10 mouse cellular contexts compared by ENCODE assay signal in genomic region chr10:43739718-43740117, GRCm38 (mm10).
DNase-seq lines count a peak whose midpoint lies in the region; ATAC-seq and TF ChIP-seq lines count a peak whose summit lies in the region.
"Had no signal": no experiment of that assay in that cellular context is flagged by ENCODE, and none has a peak within 500 bp of the region (broad histone marks: within the 10 kb centered on the region; RNA-seq: fewer than 3 reads in every experiment).

No protein-coding gene starts in this region.

- no peaks in the 10 kb centered on the region for H3K27me3 ChIP-seq in hindbrain, embryonic 10.5 days (ENCODE audit: insufficient read depth, poor library complexity, severe bottlenecking)
- no peaks in the 10 kb centered on the region for H3K27me3 ChIP-seq in hindbrain, embryonic 11.5 days (ENCODE audit: control insufficient read depth, insufficient read depth, low read length)
- no peaks in the 10 kb centered on the region for H3K27me3 ChIP-seq in embryonic facial prominence, embryonic 12.5 days
- H3K27me3 ChIP-seq in hindbrain, embryonic 16.5 days (replicated peaks; ENCODE audit: control insufficient read depth, insufficient read depth, low read length), result no peaks in the 10 kb centered on the region
- no peaks in the 10 kb centered on the region for H3K27me3 ChIP-seq in midbrain, postnatal 0 days (ENCODE audit: insufficient read depth, low read length)

- no peak overlapping the region for H3K4me2 ChIP-seq in hindbrain, embryonic 11.5 days (replicated peaks; ENCODE audit: low read depth, low read length)
- no peak overlapping the region for H3K4me2 ChIP-seq in embryonic facial prominence, embryonic 12.5 days (replicated peaks)
- H3K4me2 ChIP-seq in hindbrain, embryonic 16.5 days (ENCODE audit: low read length), result peak overlapping the region; percentile 33; the same call in 1 of the 2 replicates
- H3K4me2 ChIP-seq in midbrain, postnatal 0 days (ENCODE audit: low read depth, low read length, poor library complexity, severe bottlenecking), result no peak overlapping the region

- DNase-seq in hindbrain, embryonic 10.5 days (ENCODE audit: low spot score), result peak; percentile 42
- DNase-seq in hindbrain, embryonic 11.5 days (ENCODE audit: low spot score), result no peak
- no peak for DNase-seq in midbrain, postnatal 0 days (ENCODE audit: low spot score)
- DNase-seq in testis, postnatal 10 days (ENCODE audit: low spot score), result no peak
- no peak for DNase-seq in urinary bladder, postnatal 25 days (ENCODE audit: low spot score)

- no peak for ATAC-seq in hindbrain, embryonic 11.5 days (ENCODE audit: low FRiP score)
- ATAC-seq in embryonic facial prominence, embryonic 12.5 days (ENCODE audit: insufficient number of reproducible peaks, insufficient read depth, low FRiP score, low TSS enrichment), result 0 out of 2 replicates have a peak, but pooled peaks have one; percentile 29
- ATAC-seq in hindbrain, embryonic 16.5 days, result peak; percentile 64
- peak; percentile 42; the same call in 1 of the 2 replicates for ATAC-seq in midbrain, postnatal 0 days (ENCODE audit: low FRiP score)
- no peak for ATAC-seq in erythroid progenitor cell, adult 5-6 weeks (replicated peaks; ENCODE audit: low FRiP score, poor library complexity, severe bottlenecking)
- ATAC-seq: intestine, postnatal 0 days had no signal

- H3K9ac ChIP-seq in hindbrain, embryonic 11.5 days (ENCODE audit: low read depth, low read length), result no peak overlapping the region
- no peak overlapping the region for H3K9ac ChIP-seq in embryonic facial prominence, embryonic 12.5 days
- no peak overlapping the region for H3K9ac ChIP-seq in hindbrain, embryonic 16.5 days (ENCODE audit: low read depth, low read length)
- no peak overlapping the region for H3K9ac ChIP-seq in midbrain, postnatal 0 days (replicated peaks; ENCODE audit: low read length, poor library complexity, severe bottlenecking)

- H3K4me1 ChIP-seq in hindbrain, embryonic 10.5 days (replicated peaks), result peaks cover 39% of the 10 kb centered on the region
- peaks cover 10% of the 10 kb centered on the region for H3K4me1 ChIP-seq in hindbrain, embryonic 11.5 days (replicated peaks; ENCODE audit: control insufficient read depth, insufficient read depth, low read length)
- H3K4me1 ChIP-seq in embryonic facial prominence, embryonic 12.5 days, result peaks cover 33% of the 10 kb centered on the region
- peaks cover 11% of the 10 kb centered on the region for H3K4me1 ChIP-seq in hindbrain, embryonic 16.5 days (ENCODE audit: control insufficient read depth, insufficient read depth, low read depth, low read length)
- H3K4me1 ChIP-seq in midbrain, postnatal 0 days (ENCODE audit: insufficient read depth, low read length), result no peaks in the 10 kb centered on the region

- WGBS in hindbrain, embryonic 10.5 days, result 37% methylated on average over 8 of the region's 8 CpGs
- whole genome bisulfite sequencing in hindbrain, embryonic 11.5 days, result 32% methylated on average over 8 of the region's 8 CpGs
- WGBS in embryonic facial prominence, embryonic 12.5 days, result 37% methylated on average over 8 of the region's 8 CpGs
- 37% methylated on average over 8 of the region's 8 CpGs for WGBS in hindbrain, embryonic 16.5 days
- WGBS in midbrain, postnatal 0 days, result 40% methylated on average over 8 of the region's 8 CpGs

- peak overlapping the region; percentile 84 for H3K27ac ChIP-seq in hindbrain, embryonic 10.5 days
- no peak overlapping the region for H3K27ac ChIP-seq in hindbrain, embryonic 11.5 days (ENCODE audit: low read depth, low read length)
- H3K27ac ChIP-seq in embryonic facial prominence, embryonic 12.5 days, result peak overlapping the region; percentile 65; the same call in 1 of the 2 replicates
- no peak overlapping the region for H3K27ac ChIP-seq in hindbrain, embryonic 16.5 days (ENCODE audit: low read depth, low read length)
- peak overlapping the region; percentile 72; the same call in 1 of the 2 replicates for H3K27ac ChIP-seq in midbrain, postnatal 0 days (ENCODE audit: low read depth, low read length)

- H3K4me3 ChIP-seq in hindbrain, embryonic 10.5 days, result no peak overlapping the region
- no peak overlapping the region for H3K4me3 ChIP-seq in hindbrain, embryonic 11.5 days (ENCODE audit: low read depth, low read length)
- no peak overlapping the region for H3K4me3 ChIP-seq in embryonic facial prominence, embryonic 12.5 days
- H3K4me3 ChIP-seq in hindbrain, embryonic 16.5 days (ENCODE audit: low read length), result no peak overlapping the region
- H3K4me3 ChIP-seq in midbrain, postnatal 0 days (ENCODE audit: low read depth, low read length), result no peak overlapping the region
- H3K4me3 ChIP-seq: embryonic facial prominence, embryonic 13.5 days had no signal

- H3K9me3 ChIP-seq in hindbrain, embryonic 10.5 days, result 0 out of 2 replicates have a peak, but pooled peaks cover 3% of the 10 kb centered on the region
- no peaks in the 10 kb centered on the region for H3K9me3 ChIP-seq in hindbrain, embryonic 11.5 days (ENCODE audit: control insufficient read depth, low read length)
- H3K9me3 ChIP-seq in embryonic facial prominence, embryonic 12.5 days, result no peaks in the 10 kb centered on the region
- H3K9me3 ChIP-seq in hindbrain, embryonic 16.5 days (ENCODE audit: control insufficient read depth, low read length), result no peaks in the 10 kb centered on the region
- H3K9me3 ChIP-seq in midbrain, postnatal 0 days (ENCODE audit: low read length), result no peaks in the 10 kb centered on the region
- H3K9me3 ChIP-seq: embryonic facial prominence, embryonic 13.5 days had no signal

- no peaks in the 10 kb centered on the region for H3K36me3 ChIP-seq in hindbrain, embryonic 10.5 days
- H3K36me3 ChIP-seq in hindbrain, embryonic 11.5 days (ENCODE audit: control insufficient read depth, insufficient read depth, low read length), result no peaks in the 10 kb centered on the region
- no peaks in the 10 kb centered on the region for H3K36me3 ChIP-seq in embryonic facial prominence, embryonic 12.5 days
- no peaks in the 10 kb centered on the region for H3K36me3 ChIP-seq in hindbrain, embryonic 16.5 days (ENCODE audit: control insufficient read depth, insufficient read depth, low read length)
- no peaks in the 10 kb centered on the region for H3K36me3 ChIP-seq in midbrain, postnatal 0 days (ENCODE audit: insufficient read depth, low read length)
- H3K36me3 ChIP-seq: embryonic facial prominence, embryonic 13.5 days had no signal

- no peak for TF ChIP-seq CTCF in midbrain, postnatal 0 days (IDR thresholded peaks at IDR 0.05)

Comparison
In these comparisons a context has a peak if more than half of its experiments do, and no peak if none do; other contexts are left out.
1. H3K27ac ChIP-seq: peak in hindbrain, embryonic 10.5 days (single experiment), embryonic facial prominence, embryonic 12.5 days (single experiment) and midbrain, postnatal 0 days (single experiment); none in hindbrain, embryonic 11.5 days (single experiment) and hindbrain, embryonic 16.5 days (single experiment).
2. ATAC-seq: peak in embryonic facial prominence, embryonic 12.5 days (single experiment), hindbrain, embryonic 16.5 days (single experiment) and midbrain, postnatal 0 days (single experiment); none in hindbrain, embryonic 11.5 days (single experiment) and erythroid progenitor cell, adult 5-6 weeks (single experiment).